Mouse (Mus musculus) liver, embryonic 15.5 days (tissue): Measurements from ENCODE around the gene Sprn. TPM values are rescaled to one million over a fixed set of nuclear protein-coding genes. Genes with fewer than 3 reads are reported as not detected.

ENCODE experiments used
- ATAC-seq: fragments of 200-750 bp; cut with Nextera tagmentation; 2 replicates; pipeline ENCODE4 v1.8.0; 2017; ENCODE audit warnings: moderate number of reproducible peaks, mild to moderate bottlenecking, moderate library complexity; ENCODE audit not compliant: insufficient read depth
- H3K27ac ChIP-seq: fragments of 300-500 bp; sonication (generic); replicated peaks from 2 replicates; pipeline ENCODE4 v1.5.1; 2015; ENCODE audit warnings: mild to moderate bottlenecking, inconsistent platforms
- H3K27me3 ChIP-seq: fragments of 300-500 bp; sonication (generic); 2 replicates; pipeline ENCODE4 v1.6.1; 2015; ENCODE audit warnings: mild to moderate bottlenecking, inconsistent platforms
- H3K36me3 ChIP-seq: fragments of 300-500 bp; sonication (generic); replicated peaks from 2 replicates; pipeline ENCODE4 v1.6.1; 2015; ENCODE audit warnings: moderate library complexity, mild to moderate bottlenecking, inconsistent platforms
- H3K4me1 ChIP-seq: fragments of 300-500 bp; sonication (generic); replicated peaks from 2 replicates; pipeline ENCODE4 v1.6.1; 2015; ENCODE audit warnings: inconsistent platforms
- H3K4me2 ChIP-seq: fragments of 300-500 bp; sonication (generic); 2 replicates; pipeline ENCODE4 v1.6.1; 2015; ENCODE audit warnings: moderate library complexity, mild to moderate bottlenecking, inconsistent platforms
- H3K4me3 ChIP-seq: fragments of 300-500 bp; sonication (generic); replicated peaks from 2 replicates; pipeline ENCODE4 v1.5.1; 2015; ENCODE audit warnings: mild to moderate bottlenecking, inconsistent platforms
- H3K9ac ChIP-seq: fragments of 300-500 bp; sonication (generic); 2 replicates; pipeline ENCODE4 v1.6.1; 2015; ENCODE audit warnings: moderate library complexity, mild to moderate bottlenecking, inconsistent platforms
- H3K9me3 ChIP-seq: fragments of 300-500 bp; sonication (generic); replicated peaks from 2 replicates; pipeline ENCODE4 v1.6.1; 2016; ENCODE audit warnings: inconsistent platforms
- WGBS: fragments of 180-500 bp; shearing (Covaris S2); methylation state at CpG from one replicate; pipeline ENCODE4 v1.1.7; 2015; ENCODE audit warnings: mixed read lengths; ENCODE audit not compliant: insufficient replicate concordance; 5-methylcytosine and 5-hydroxymethylcytosine counted together
- polyA plus RNA-seq: library from polyadenylated mRNA; unstranded; fragments of >200 nt; fragmentation: Nextera tagmentation; extraction: Ambion mirVana; gene quantifications from 2 replicates; pipeline ENCODE4 v1.2.1, GENCODE M21; 2015

The Sprn gene
- polyA plus RNA-seq, 1 experiment from 2014 or later: not detected

DNA sequence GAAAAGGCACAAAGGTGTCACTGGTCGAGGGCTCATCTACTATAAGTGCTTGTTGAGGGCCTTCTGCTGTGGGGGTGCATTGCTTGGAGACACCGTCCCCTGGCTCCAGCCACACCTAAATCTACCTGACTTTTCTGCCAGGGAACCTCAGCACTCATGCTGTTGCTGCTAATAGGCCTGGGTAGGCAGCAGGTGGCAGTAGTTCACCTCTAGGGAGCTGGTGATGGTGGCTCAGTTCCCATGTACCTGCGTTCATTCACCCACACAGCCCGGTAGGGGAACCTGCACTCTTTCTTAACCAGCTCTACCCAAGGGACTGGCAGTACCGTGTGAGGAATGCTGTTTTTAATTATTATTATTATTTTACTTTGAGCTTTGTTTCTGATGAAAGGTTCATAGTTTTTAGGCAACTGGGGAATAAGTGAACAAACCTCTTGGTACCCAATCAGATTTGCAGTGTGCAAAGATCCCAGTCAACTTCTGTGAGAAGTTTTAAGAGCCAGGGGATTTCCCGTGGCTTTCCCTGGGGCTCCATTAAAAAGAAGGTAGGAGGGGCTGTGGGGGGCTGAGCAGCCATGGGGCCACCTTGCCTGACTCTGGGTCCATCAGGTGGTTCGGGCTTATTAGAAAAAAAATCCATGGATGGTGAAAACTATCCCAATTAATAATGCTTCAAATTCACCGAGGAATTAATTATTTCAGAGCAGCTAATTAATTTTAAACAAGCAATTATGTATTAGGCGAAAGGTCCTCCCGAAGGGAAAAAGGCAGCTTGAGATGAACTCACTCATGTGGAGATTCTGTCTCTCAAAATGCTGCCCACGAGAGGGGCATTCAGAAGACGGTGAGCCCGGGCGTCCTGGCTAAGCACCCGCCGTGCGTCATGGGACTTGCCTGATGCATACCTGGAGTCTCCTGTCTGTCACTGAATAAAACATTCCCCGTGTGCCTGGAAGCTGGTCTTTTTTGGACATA is 32.3 kb upstream of the Sprn start:
- Histone ChIP-seq H3K4me3 (no peak overlapping the region), H3K9me3 (no peaks in the 10 kb centered on the region), H3K27ac (no peak overlapping the region), H3K27me3 (0 out of 2 replicates have a peak, but pooled peaks cover 3% of the 10 kb centered on the region), H3K4me2 (no peak overlapping the region), H3K36me3 (no peaks in the 10 kb centered on the region), H3K4me1 (no peaks in the 10 kb centered on the region; the same call in 1 of the 2 replicates), H3K9ac (no peak overlapping the region)
- no peak for ATAC-seq
- WGBS: 54% methylated on average over 18 of the region's 18 CpGs

GRCm38 (mm10) chr7:140184206-140184605 is 29.5 kb upstream of the Sprn start:
- no peaks in the 10 kb centered on the region for H3K9me3 ChIP-seq
- no peak overlapping the region for H3K9ac ChIP-seq
- no peak overlapping the region for H3K27ac ChIP-seq
- H3K4me3 ChIP-seq: no peak overlapping the region
- ATAC-seq: no peak
- 0 out of 2 replicates have a peak, but pooled peaks cover 3% of the 10 kb centered on the region for H3K27me3 ChIP-seq
- no peaks in the 10 kb centered on the region for H3K36me3 ChIP-seq
- no peak overlapping the region for H3K4me2 ChIP-seq
- H3K4me1 ChIP-seq: no peaks in the 10 kb centered on the region
- WGBS: 67% methylated on average over 4 of the region's 4 CpGs

GRCm38 (mm10) chr7:140180692-140181091 is 26.0 kb upstream of the Sprn start:
- no peak for ATAC-seq
- 0 out of 2 replicates have a peak, but pooled peaks cover 2% of the 10 kb centered on the region for H3K27me3 ChIP-seq
- H3K27ac ChIP-seq: no peak overlapping the region
- H3K4me1 ChIP-seq: no peaks in the 10 kb centered on the region
- WGBS: 35% methylated on average over 2 of the region's 2 CpGs
- H3K9ac ChIP-seq: no peak overlapping the region
- H3K4me3 ChIP-seq: no peak overlapping the region
- no peak overlapping the region for H3K4me2 ChIP-seq
- H3K9me3 ChIP-seq: no peaks in the 10 kb centered on the region
- H3K36me3 ChIP-seq: no peaks in the 10 kb centered on the region

DNA sequence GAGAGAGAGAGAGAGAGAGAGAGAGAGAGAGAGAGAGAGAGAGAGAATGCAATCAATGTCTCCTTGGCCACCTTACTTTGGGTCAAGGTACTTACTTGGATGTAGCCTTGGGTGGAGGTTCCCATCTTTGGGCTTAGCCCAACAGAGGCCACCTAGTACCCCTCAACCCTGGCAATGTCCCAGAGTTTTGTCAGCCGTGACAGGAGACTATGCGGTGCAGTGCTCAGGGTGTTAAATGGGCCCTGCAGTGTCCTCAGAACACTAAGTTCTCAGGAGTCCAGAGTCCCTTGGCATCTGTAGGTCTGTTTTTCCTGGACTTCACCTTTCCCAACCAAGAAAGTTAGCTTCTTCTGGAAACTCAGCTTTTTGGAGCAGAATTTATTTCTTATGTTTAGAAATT is 24.5 kb upstream of the Sprn start:
- 70% methylated on average over 2 of the region's 2 CpGs for WGBS
- Histone ChIP-seq H3K36me3 (no peaks in the 10 kb centered on the region), H3K4me3 (no peak overlapping the region), H3K9me3 (no peaks in the 10 kb centered on the region), H3K4me1 (no peaks in the 10 kb centered on the region), H3K27ac (no peak overlapping the region), H3K9ac (no peak overlapping the region), H3K4me2 (no peak overlapping the region), H3K27me3 (no peaks in the 10 kb centered on the region)
- no peak for ATAC-seq

DNA sequence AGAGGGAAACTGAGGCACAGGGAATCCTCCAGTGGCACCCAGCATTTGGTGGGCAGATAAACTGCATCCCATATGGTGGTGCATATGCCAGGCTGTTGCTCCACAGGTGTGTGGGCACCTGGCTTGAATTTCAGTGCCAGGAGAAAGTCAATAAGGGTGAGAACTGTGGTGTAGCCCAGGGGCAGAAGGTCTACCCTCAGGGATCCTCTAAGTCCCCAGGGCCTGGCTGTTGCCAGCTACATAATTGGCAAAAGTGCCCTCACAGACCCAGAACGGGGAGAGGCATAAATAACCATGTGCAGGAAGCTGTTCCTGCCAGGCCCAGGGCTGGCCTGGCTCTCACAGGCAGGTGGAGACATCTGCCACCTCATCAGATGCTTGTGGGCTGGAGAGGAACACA is 18.3 kb upstream of the Sprn start, which contains the start of gene Olfr523:
TSS of gene Olfr523 (plus strand) at position 282 of the 400 bp plus-strand sequence.
- Histone ChIP-seq H3K4me2 (no peak within 1 kb of the TSS), H3K27me3 (no peaks in the 10 kb centered on the region), H3K36me3 (no peaks in the 10 kb centered on the region), H3K9me3 (no peaks in the 10 kb centered on the region), H3K4me1 (no peaks in the 10 kb centered on the region), H3K4me3 (no peak within 1 kb of the TSS), H3K9ac (no peak within 1 kb of the TSS), H3K27ac (no peak within 1 kb of the TSS)
- WGBS: 22% methylated on average over 1 of the region's 1 CpGs
- ATAC-seq: no peak

GRCm38 (mm10) chr7:140170863-140171262 is 16.2 kb upstream of the Sprn start:
- Histone ChIP-seq H3K36me3 (no peaks in the 10 kb centered on the region), H3K27ac (no peak overlapping the region), H3K9ac (no peak overlapping the region), H3K27me3 (no peaks in the 10 kb centered on the region), H3K4me2 (no peak overlapping the region), H3K4me3 (no peak overlapping the region), H3K9me3 (no peaks in the 10 kb centered on the region), H3K4me1 (no peaks in the 10 kb centered on the region)
- no peak for ATAC-seq
- 77% methylated on average over 3 of the region's 3 CpGs for WGBS

DNA sequence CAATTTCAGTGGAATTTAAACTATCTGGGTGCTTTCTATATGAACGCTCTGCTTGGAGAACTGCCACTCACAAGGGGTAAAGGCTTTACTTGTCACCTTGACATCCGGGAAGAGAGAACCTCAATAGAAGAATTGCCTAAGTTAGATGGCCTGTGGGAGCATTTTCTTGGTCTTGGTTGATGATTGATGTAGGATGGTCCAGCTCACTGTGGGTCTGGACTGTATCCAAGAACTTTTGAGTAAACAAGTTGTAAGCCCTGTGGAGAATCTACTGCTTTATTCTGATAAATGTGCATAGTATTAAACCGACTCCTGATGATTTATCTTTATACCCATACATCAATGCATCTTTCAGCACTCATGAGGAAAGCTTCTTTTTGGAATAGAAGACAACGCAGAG is 14.7 kb upstream of the Sprn start:
- no peaks in the 10 kb centered on the region for H3K27me3 ChIP-seq
- no peak overlapping the region for H3K4me2 ChIP-seq
- WGBS: 58% methylated on average over 4 of the region's 4 CpGs
- H3K9me3 ChIP-seq: no peaks in the 10 kb centered on the region
- no peaks in the 10 kb centered on the region for H3K4me1 ChIP-seq
- H3K9ac ChIP-seq: no peak overlapping the region
- H3K27ac ChIP-seq: no peak overlapping the region
- no peaks in the 10 kb centered on the region for H3K36me3 ChIP-seq
- no peak for ATAC-seq
- no peak overlapping the region for H3K4me3 ChIP-seq

DNA sequence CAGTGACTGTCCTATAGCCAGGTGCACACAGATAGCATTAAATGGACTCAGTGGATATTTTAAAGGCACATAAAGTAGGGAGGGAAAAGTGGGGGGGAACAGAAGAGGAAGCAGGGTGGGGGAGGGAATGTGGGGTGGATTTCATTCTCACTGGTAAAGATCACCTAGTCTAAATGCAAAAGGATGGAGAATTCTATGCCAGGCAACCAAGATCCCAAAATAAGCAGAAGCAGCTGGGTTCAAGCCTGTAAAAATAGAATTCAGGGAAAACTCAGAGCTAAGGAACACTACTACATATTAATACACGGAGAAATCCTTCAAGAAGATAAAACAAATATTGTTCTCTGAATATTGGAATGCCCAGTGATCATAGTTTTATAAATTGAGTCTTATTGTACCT is 13.3 kb upstream of the Sprn start:
- Histone ChIP-seq H3K4me3 (no peak overlapping the region), H3K27me3 (no peaks in the 10 kb centered on the region), H3K4me2 (no peak overlapping the region), H3K27ac (no peak overlapping the region), H3K9ac (no peak overlapping the region), H3K4me1 (no peaks in the 10 kb centered on the region), H3K9me3 (no peaks in the 10 kb centered on the region), H3K36me3 (no peaks in the 10 kb centered on the region)
- no peak for ATAC-seq
- 36% methylated on average over 1 of the region's 1 CpGs for WGBS

- 56% methylated on average over 7 of the region's 7 CpGs for WGBS
Observed at GRCm38 (mm10) chr7:140164664-140165063, 10.0 kb upstream of the Sprn start, which contains the start of gene Olfr522. Olfr522 (minus strand) TSS chr7:140164764.

DNA sequence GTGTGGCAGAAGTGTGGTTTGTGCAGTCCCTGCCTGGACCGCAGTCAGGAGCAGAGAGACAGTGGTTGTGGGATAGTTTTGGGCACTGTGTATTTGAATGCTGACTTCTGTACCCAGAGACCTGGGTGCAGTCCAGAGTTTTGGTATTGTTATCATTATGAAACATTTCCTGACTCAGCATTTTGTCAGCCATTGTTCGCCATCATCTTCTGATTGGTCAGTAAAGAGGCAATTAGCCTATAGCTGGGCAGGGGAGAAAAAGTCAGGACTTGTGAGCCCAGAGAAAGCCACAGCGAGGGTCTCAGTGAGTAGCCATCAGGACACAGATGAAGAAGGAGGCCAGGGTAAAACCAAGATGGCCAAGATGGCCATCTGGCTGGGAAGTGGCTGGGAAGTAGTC is 5.7 kb upstream of the Sprn start:
- peaks cover 12% of the 10 kb centered on the region for H3K27me3 ChIP-seq
- no peak overlapping the region for H3K9ac ChIP-seq
- WGBS: 49% methylated on average over 3 of the region's 3 CpGs
- no peaks in the 10 kb centered on the region for H3K4me1 ChIP-seq
- H3K27ac ChIP-seq: no peak overlapping the region
- H3K4me3 ChIP-seq: no peak overlapping the region
- no peaks in the 10 kb centered on the region for H3K9me3 ChIP-seq
- no peak for ATAC-seq
- no peak overlapping the region for H3K4me2 ChIP-seq
- no peaks in the 10 kb centered on the region for H3K36me3 ChIP-seq

More at GRCm38 (mm10) chr7:140164664-140165063, 10.0 kb upstream of the Sprn start, which contains the start of gene Olfr522:
- H3K27me3 ChIP-seq: no peaks in the 10 kb centered on the region
- H3K4me1 ChIP-seq: no peaks in the 10 kb centered on the region
- H3K9me3 ChIP-seq: no peaks in the 10 kb centered on the region
- H3K36me3 ChIP-seq: no peaks in the 10 kb centered on the region
- no peak for ATAC-seq
- no peak within 1 kb of the TSS for H3K9ac ChIP-seq
- no peak within 1 kb of the TSS for H3K27ac ChIP-seq
- no peak within 1 kb of the TSS for H3K4me3 ChIP-seq
- no peak within 1 kb of the TSS for H3K4me2 ChIP-seq

- Histone ChIP-seq H3K4me2 (no peak overlapping the region), H3K9me3 (no peaks in the 10 kb centered on the region), H3K9ac (no peak overlapping the region), H3K36me3 (no peaks in the 10 kb centered on the region; the same call in 1 of the 2 replicates), H3K4me3 (no peak overlapping the region), H3K27me3 (peaks cover 46% of the 10 kb centered on the region), H3K4me1 (no peaks in the 10 kb centered on the region), H3K27ac (no peak overlapping the region)
- ATAC-seq: no peak
- WGBS: 29% methylated on average over 4 of the region's 4 CpGs
Observed at GRCm38 (mm10) chr7:140153829-140154217, 854 bp downstream of the Sprn start.
